Mouse (Mus musculus): ENCODE data around the gene Zbtb46. TPM values are rescaled to one million over a fixed set of nuclear protein-coding genes. Genes with fewer than 3 reads are reported as not detected.

Gene Zbtb46
- polyA plus RNA-seq, 1 experiment from 2014 or later = 2.1 TPM

- Histone ChIP-seq H3K4me3 (ENCODE audit: low read depth, low read length) (no peak overlapping the region), H3K36me3 (ENCODE audit: control insufficient read depth, insufficient read depth) (no peaks in the 10 kb centered on the region; the same call in 1 of the 2 replicates), H3K27me3 (replicated peaks; ENCODE audit: control insufficient read depth, insufficient read depth, low read length) (no peaks in the 10 kb centered on the region), H3K4me2 (replicated peaks; ENCODE audit: low read depth) (no peak overlapping the region), H3K9me3 (ENCODE audit: control insufficient read depth) (no peaks in the 10 kb centered on the region), H3K9ac (ENCODE audit: low read depth, low read length) (no peak overlapping the region), H3K4me1 (replicated peaks; ENCODE audit: control insufficient read depth, insufficient read depth, low read length) (no peaks in the 10 kb centered on the region), H3K27ac (ENCODE audit: low read depth, low read length) (no peak overlapping the region)
- WGBS = 71% methylated on average over 5 of the region's 5 CpGs
- TF ChIP-seq CTCF (IDR thresholded peaks at IDR 0.05; ENCODE audit: low read depth) = no peak
- ATAC-seq = no peak
Observed at GRCm38 (mm10) chr2:181397207-181397761, 61.9 kb downstream of the Zbtb46 start.

GRCm38 (mm10) chr2:181394086-181394485, 65.1 kb downstream of the Zbtb46 start:
- 92% methylated on average over 3 of the region's 3 CpGs for whole genome bisulfite sequencing
- Histone ChIP-seq H3K27ac (ENCODE audit: low read depth, low read length) (no peak overlapping the region), H3K9ac (ENCODE audit: low read depth, low read length) (no peak overlapping the region), H3K4me1 (replicated peaks; ENCODE audit: control insufficient read depth, insufficient read depth, low read length) (no peaks in the 10 kb centered on the region), H3K36me3 (ENCODE audit: control insufficient read depth, insufficient read depth) (no peaks in the 10 kb centered on the region; the same call in 1 of the 2 replicates), H3K4me2 (replicated peaks; ENCODE audit: low read depth) (no peak overlapping the region), H3K27me3 (replicated peaks; ENCODE audit: control insufficient read depth, insufficient read depth, low read length) (no peaks in the 10 kb centered on the region), H3K4me3 (ENCODE audit: low read depth, low read length) (no peak overlapping the region), H3K9me3 (ENCODE audit: control insufficient read depth) (no peaks in the 10 kb centered on the region)
- no peak for TF ChIP-seq CTCF (IDR thresholded peaks at IDR 0.05; ENCODE audit: low read depth)
- ATAC-seq = no peak

GRCm38 (mm10) chr2:181392600-181393213, 66.5 kb downstream of the Zbtb46 start:
- no peak overlapping the region for H3K4me3 ChIP-seq (ENCODE audit: low read depth, low read length)
- no peaks in the 10 kb centered on the region for H3K9me3 ChIP-seq (ENCODE audit: control insufficient read depth)
- no peak overlapping the region for H3K9ac ChIP-seq (ENCODE audit: low read depth, low read length)
- H3K27me3 ChIP-seq (replicated peaks; ENCODE audit: control insufficient read depth, insufficient read depth, low read length) = no peaks in the 10 kb centered on the region
- no peaks in the 10 kb centered on the region; the same call in 1 of the 2 replicates for H3K36me3 ChIP-seq (ENCODE audit: control insufficient read depth, insufficient read depth)
- no peak overlapping the region for H3K4me2 ChIP-seq (replicated peaks; ENCODE audit: low read depth)
- H3K4me1 ChIP-seq (replicated peaks; ENCODE audit: control insufficient read depth, insufficient read depth, low read length) = no peaks in the 10 kb centered on the region
- peak; percentile 91 for TF ChIP-seq CTCF (IDR thresholded peaks at IDR 0.05; ENCODE audit: low read depth)
- H3K27ac ChIP-seq (ENCODE audit: low read depth, low read length) = no peak overlapping the region
- peak; percentile 56; the same call in 1 of the 2 replicates for ATAC-seq
- WGBS = 30% methylated on average over 4 of the region's 4 CpGs

- no peak for ATAC-seq
- Histone ChIP-seq H3K4me1 (replicated peaks; ENCODE audit: control insufficient read depth, insufficient read depth, low read length) (no peaks in the 10 kb centered on the region), H3K9ac (ENCODE audit: low read depth, low read length) (no peak overlapping the region), H3K27me3 (replicated peaks; ENCODE audit: control insufficient read depth, insufficient read depth, low read length) (no peaks in the 10 kb centered on the region), H3K4me3 (ENCODE audit: low read depth, low read length) (no peak overlapping the region), H3K4me2 (replicated peaks; ENCODE audit: low read depth) (no peak overlapping the region), H3K9me3 (ENCODE audit: control insufficient read depth) (no peaks in the 10 kb centered on the region), H3K27ac (ENCODE audit: low read depth, low read length) (no peak overlapping the region), H3K36me3 (ENCODE audit: control insufficient read depth, insufficient read depth) (peaks cover 7% of the 10 kb centered on the region)
- no peak for TF ChIP-seq CTCF (IDR thresholded peaks at IDR 0.05; ENCODE audit: low read depth)
- WGBS = 63% methylated on average over 2 of the region's 2 CpGs
Observed at GRCm38 (mm10) chr2:181391541-181391940, 67.7 kb downstream of the Zbtb46 start.

GRCm38 (mm10) chr2:181391022-181391421, 68.2 kb downstream of the Zbtb46 start:
- Histone ChIP-seq H3K27ac (ENCODE audit: low read depth, low read length) (no peak overlapping the region), H3K36me3 (ENCODE audit: control insufficient read depth, insufficient read depth) (peaks cover 11% of the 10 kb centered on the region), H3K4me2 (replicated peaks; ENCODE audit: low read depth) (no peak overlapping the region), H3K4me3 (ENCODE audit: low read depth, low read length) (no peak overlapping the region), H3K27me3 (replicated peaks; ENCODE audit: control insufficient read depth, insufficient read depth, low read length) (no peaks in the 10 kb centered on the region), H3K9ac (ENCODE audit: low read depth, low read length) (no peak overlapping the region), H3K4me1 (replicated peaks; ENCODE audit: control insufficient read depth, insufficient read depth, low read length) (no peaks in the 10 kb centered on the region), H3K9me3 (ENCODE audit: control insufficient read depth) (no peaks in the 10 kb centered on the region)
- WGBS = 88% methylated on average over 15 of the region's 15 CpGs
- TF ChIP-seq CTCF (IDR thresholded peaks at IDR 0.05; ENCODE audit: low read depth) = no peak
- ATAC-seq = no peak

GRCm38 (mm10) chr2:181390136-181390870, 68.9 kb downstream of the Zbtb46 start:
- TF ChIP-seq CTCF (IDR thresholded peaks at IDR 0.05; ENCODE audit: low read depth) = no peak
- Histone ChIP-seq H3K4me3 (ENCODE audit: low read depth, low read length) (no peak overlapping the region), H3K9me3 (ENCODE audit: control insufficient read depth) (no peaks in the 10 kb centered on the region), H3K36me3 (ENCODE audit: control insufficient read depth, insufficient read depth) (peaks cover 13% of the 10 kb centered on the region), H3K4me2 (replicated peaks; ENCODE audit: low read depth) (no peak overlapping the region), H3K27ac (ENCODE audit: low read depth, low read length) (no peak overlapping the region), H3K4me1 (replicated peaks; ENCODE audit: control insufficient read depth, insufficient read depth, low read length) (no peaks in the 10 kb centered on the region), H3K27me3 (replicated peaks; ENCODE audit: control insufficient read depth, insufficient read depth, low read length) (no peaks in the 10 kb centered on the region), H3K9ac (ENCODE audit: low read depth, low read length) (no peak overlapping the region)
- no peak for ATAC-seq
- 76% methylated on average over 4 of the region's 4 CpGs for WGBS
